Mouse (Mus musculus) Muller cell, postnatal 12 days (primary cell): ENCODE data around the gene Gm7271.

ENCODE experiments used
- DNase-seq: peaks from one replicate; pipeline ENCODE4 v3.0.0-alpha.2; 2015; ENCODE audit errors: inconsistent ontology term

Gm7271 gene

GRCm38 (mm10) chr5:76483811-76484210, at the start of gene Gm7271:
TSS of gene Gm7271 (plus strand) at chr5:76484040.
- no peak for DNase-seq

DNA sequence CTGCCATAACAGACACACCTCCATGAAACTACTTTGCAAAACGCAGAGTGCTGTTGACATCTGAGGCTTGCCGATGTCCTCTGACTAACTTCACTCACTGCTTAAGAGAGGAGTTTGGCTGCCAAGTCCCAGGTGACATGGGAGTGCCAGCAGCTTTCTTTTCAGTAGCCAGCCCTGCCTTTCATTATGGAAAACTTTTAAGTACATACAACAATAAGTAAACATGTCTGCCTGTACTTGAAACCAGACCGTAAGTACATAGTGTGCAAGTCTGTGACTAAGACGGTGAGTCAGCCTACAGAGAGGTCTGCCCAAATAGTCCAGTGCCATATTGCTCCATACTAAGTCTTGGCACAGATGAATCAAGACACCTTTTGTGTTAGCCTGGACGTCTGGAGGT, 46.7 kb upstream of the Gm7271 start:
- no peak for DNase-seq

- DNase-seq, result no peak
These were observed 46.1 kb upstream of the Gm7271 start for GRCm38 (mm10) chr5:76437696-76438095.

- DNase-seq, result no peak
These were observed 42.4 kb upstream of the Gm7271 start for GRCm38 (mm10) chr5:76441431-76441830.

GRCm38 (mm10) chr5:76474931-76475330, 8.9 kb upstream of the Gm7271 start:
- DNase-seq, result no peak

DNA sequence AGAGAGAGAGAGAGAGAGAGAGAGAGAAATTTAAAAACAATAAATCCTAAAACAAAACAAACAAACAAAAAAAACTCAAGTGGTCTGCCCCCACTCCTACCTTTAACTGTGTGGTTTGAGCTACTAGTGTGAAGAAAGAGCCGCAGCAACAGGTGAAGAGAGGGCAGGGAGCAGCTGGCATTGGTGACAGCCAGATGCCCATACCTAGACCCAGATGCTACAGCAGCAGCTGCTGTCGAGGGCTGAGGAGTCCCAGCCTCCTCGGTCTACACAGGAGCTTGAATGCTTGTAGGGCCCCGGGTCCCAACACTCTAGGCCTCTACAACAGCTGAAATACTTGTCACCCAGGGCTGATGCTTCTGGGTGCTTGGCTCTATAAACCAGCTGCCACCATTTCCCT, 7.0 kb upstream of the Gm7271 start:
- no peak for DNase-seq

- no peak for DNase-seq
These were observed 6.1 kb upstream of the Gm7271 start for GRCm38 (mm10) chr5:76477764-76478163.

- DNase-seq, result peak; percentile 6
These were observed 11.3 kb downstream of the Gm7271 start for GRCm38 (mm10) chr5:76495126-76495525.

GRCm38 (mm10) chr5:76522446-76522845, 38.6 kb downstream of the Gm7271 start:
- no peak for DNase-seq

DNA sequence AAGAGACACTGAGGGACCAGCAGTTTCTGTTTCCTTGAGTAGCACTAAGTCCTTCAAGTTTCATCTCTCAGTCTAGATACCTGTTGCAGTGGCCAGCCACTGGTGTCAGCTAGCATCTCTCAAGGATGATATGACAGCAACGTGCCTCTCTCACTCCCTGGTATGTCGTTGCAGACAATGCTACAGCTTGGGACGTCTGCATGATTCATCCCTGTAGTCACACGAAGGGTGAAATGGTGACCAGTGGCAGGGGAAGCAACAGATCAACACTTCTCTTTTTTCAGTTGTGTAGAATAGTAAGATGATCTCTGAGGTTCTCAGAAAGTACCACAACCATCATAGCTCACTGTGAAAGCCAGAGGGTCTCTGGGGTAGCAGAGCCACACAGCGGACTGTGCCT, 40.8 kb downstream of the Gm7271 start:
- DNase-seq, result no peak

- no peak for DNase-seq
These were observed 41.2 kb downstream of the Gm7271 start for GRCm38 (mm10) chr5:76525066-76525465.

- peak; percentile 2 for DNase-seq
These were observed 42.0 kb downstream of the Gm7271 start for GRCm38 (mm10) chr5:76525829-76526228.

DNA sequence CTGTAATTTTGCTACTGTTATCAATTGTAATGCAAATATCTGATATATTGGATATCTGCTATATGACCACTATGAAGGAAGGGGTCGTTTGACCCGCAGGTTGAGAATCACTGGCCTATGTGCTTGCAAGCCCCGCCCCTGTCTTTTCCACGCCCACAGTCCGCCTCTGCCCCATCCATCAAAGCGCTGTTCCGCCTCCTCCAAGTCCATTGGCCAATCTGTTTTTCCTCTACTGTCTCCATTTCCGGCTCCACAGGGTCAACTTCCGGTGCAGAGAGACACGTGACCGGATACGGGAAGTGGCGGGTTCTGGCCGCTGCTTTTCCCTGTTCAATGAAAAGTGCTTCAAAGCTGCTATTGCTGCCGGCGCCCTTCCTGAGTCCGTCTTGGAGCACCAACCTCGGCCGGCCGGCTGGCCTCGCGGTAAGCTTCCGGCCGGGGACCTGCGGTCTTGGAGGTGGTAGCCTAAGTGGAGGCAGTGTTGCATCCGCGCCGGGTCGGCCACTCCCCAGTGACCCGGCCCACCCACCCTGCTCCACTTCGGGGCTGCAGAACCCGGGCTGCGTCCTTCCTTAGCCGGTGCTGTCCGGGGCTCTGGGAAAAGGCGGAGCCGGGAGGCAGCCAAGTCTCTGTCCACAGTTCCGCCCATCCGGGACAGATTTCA, 45.3 kb downstream of the Gm7271 start, which contains the start of gene Exoc1:
Exoc1 (plus strand) TSS at position 272 of the 664 bp plus-strand sequence.
- peak; percentile 93 for DNase-seq

GRCm38 (mm10) chr5:76529704-76530066, 45.8 kb downstream of the Gm7271 start:
- no peak for DNase-seq

DNA sequence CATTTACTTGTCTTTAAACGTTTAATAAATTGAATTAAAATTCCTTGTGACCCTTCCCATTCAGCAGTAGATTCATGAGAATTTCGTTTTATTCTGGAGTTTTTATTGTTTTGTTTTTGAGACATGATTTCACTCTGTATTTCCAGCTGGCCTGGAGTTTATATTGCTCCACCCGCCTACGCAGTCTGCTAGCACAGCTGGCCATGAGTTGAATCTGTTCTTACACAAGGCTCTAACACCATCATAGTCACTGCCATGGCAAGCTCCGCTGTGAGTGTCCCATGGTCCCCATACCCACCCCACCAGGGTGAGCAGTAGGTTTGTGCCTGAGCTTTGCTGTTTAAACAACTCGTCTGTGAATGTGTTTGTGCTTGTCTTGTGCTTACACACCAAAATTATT, 49.3 kb downstream of the Gm7271 start:
- no peak for DNase-seq

- no peak for DNase-seq
These were observed 52.4 kb downstream of the Gm7271 start for GRCm38 (mm10) chr5:76536231-76536630.

- DNase-seq, result no peak
These were observed 53.7 kb downstream of the Gm7271 start for GRCm38 (mm10) chr5:76537578-76537977.

GRCm38 (mm10) chr5:76540181-76540580, 56.3 kb downstream of the Gm7271 start:
- DNase-seq, result peak; percentile 70

DNA sequence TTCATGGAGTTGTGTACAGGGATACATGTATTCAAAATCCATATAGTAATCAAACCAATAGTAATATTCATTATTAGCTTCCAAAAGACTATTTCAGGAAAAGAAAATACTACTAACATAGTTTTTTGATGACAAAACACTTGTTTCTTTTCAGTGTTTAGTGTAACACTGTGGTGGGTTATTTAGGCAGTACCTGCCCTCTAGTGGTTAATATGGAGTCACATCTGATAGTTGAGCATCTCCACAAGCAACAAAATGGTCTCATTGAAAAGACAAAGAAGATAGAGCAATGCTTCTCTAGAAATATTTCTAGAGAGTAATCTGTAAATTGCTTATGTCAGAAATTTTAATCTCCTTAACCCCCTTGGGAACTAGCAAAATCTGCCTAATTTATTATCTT, 57.0 kb downstream of the Gm7271 start:
- peak; percentile 18 for DNase-seq

- DNase-seq, result no peak
These were observed 59.4 kb downstream of the Gm7271 start for GRCm38 (mm10) chr5:76543200-76543599.

- no peak for DNase-seq
These were observed 66.6 kb downstream of the Gm7271 start for GRCm38 (mm10) chr5:76550426-76550825.

- peak; percentile 35 for DNase-seq
These were observed 81.5 kb downstream of the Gm7271 start for GRCm38 (mm10) chr5:76565321-76565720.
